Mouse (Mus musculus): ENCODE data around the gene Celf6.

DNA sequence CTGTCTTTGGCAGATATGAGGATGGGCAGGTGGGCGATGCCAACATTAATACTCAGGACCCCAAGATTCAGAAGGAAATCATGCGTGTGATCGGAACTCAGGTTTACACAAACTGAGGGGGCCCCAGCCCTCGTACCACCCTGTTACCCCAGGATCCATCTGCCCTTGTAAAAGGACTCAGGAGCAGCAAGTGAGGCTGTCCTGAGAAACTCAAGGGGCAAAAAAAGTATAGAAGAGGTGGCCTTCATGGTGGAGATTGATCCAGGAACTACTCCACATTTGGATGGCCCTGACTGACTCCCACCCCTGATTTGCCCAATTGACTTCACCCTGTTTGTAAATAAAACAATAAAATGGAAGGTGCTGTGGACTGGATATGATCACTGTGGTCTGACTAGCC, 72.2 kb downstream of the Celf6 start:
- no peak for TF ChIP-seq CEBPB (IDR thresholded peaks at IDR 0.05; ENCODE audit: insufficient read depth, poor library complexity, severe bottlenecking)
- no peak for TF ChIP-seq POLR2A (IDR thresholded peaks at IDR 0.05; ENCODE audit: insufficient read length, low read depth)
- TF ChIP-seq MYOD1 (IDR thresholded peaks at IDR 0.05; ENCODE audit: control insufficient read depth in 1 of 3, insufficient read length in 2 of 3, low read depth in 2 of 3) = no peak
- no peak for TF ChIP-seq TCF3 (IDR thresholded peaks at IDR 0.05; ENCODE audit: insufficient read length, low read depth)
- no peak for TF ChIP-seq REST (IDR thresholded peaks at IDR 0.05; ENCODE audit: insufficient read depth, insufficient read length)
- TF ChIP-seq POLR2AphosphoS2 (IDR thresholded peaks at IDR 0.05; ENCODE audit: insufficient read length, low read depth) = no peak
- no peak for TF ChIP-seq TCF12 (IDR thresholded peaks at IDR 0.05; ENCODE audit: insufficient read depth, poor library complexity, severe bottlenecking)
- no peak for TF ChIP-seq SRF (IDR thresholded peaks at IDR 0.05; ENCODE audit: control insufficient read depth, insufficient read length, low read depth)
- TF ChIP-seq USF1 (IDR thresholded peaks at IDR 0.05; ENCODE audit: low read depth) = no peak

All from myocyte (in vitro differentiated cells).